Mouse (Mus musculus) v-Abl transformed pro-B cells (cell line): Measurements from ENCODE around the gene Spin2g.
"Not testable (repeated sequence)": the region's sequence is repeated elsewhere in the genome, so short reads cannot be mapped to it uniquely, and the experiment has no call there.

Source experiments
- in situ Hi-C, 2 experiments: fragments of 400-800 bp; cut with MboI; formaldehyde crosslinking; loops; one replicate each; pipeline ENCODE4 v1.15.1; 2025; ENCODE audit not compliant: unreplicated experiment in 2 of 2

Spin2g gene

GRCm38 (mm10) chrX:34238633-34239032 is at the start of gene Spin2g:
Gene Spin2g (minus strand): TSS chrX:34238733.
- in situ Hi-C loops = not testable (repeated sequence)
